Mouse (Mus musculus) gastrocnemius, adult 18-20 months (tissue): ENCODE measurements at regions not wholly inside any gene's neighbourhood (a gene's known extent, or its start where the extent isn't known, plus 50 kb on each side); places are given as distances from the start of the nearest gene placed in this dataset.

Source experiments
- DNase-seq: peaks from one replicate; pipeline ENCODE4 v3.0.0; 2021; ENCODE audit warnings: low spot score

DNA sequence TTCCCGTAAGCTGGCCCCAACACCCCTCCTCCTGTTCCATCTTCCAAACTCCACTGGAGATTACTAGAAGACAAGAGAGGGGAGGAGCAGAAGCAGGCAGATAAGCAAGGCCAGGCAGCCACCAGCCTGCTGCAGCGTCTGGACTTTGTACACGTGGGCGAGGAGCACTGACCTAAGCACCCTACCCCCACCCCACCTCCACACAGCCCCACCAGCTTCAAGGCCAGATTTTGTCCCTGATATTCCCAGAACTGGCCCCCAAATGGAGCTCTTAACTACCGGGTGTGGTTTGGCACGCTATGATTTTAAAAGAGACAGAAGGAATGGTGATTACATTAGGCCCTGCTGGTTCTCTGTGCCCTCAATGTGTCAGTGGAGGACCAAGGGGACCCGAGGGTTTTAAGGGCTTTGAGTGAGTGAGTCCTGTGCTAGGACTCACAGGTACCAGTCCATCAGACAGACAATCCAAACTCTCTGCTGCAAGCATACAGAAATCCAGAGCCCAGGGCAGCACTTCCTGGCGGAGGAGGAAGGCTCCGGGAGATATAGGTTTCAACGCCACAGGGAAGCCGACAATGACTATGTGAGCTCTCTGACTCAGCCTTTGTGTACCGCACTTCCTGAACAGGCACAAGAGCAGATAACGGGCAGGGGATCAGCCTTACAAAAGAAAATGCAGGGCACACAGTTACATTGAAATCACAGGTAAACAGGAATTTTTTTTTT lies 72.0 kb upstream of the Mgme1 start:
- DNase-seq: no peak
